Mouse (Mus musculus) hindbrain, embryonic 14.5 days (tissue): ENCODE results near the gene Ankrd28. TPM values are rescaled to one million over a fixed set of nuclear protein-coding genes. Genes with fewer than 3 reads are reported as not detected.
A peak's percentile ranks its signal among the peaks of the same experiment; 100 is the strongest.

Experiments used
- ATAC-seq: fragments of 200-750 bp; cut with Nextera tagmentation; 2 replicates; pipeline ENCODE4 v1.8.0; 2017; ENCODE audit warnings: moderate number of reproducible peaks, mild to moderate bottlenecking, moderate TSS enrichment, moderate library complexity; ENCODE audit not compliant: low FRiP score
- DNase-seq: peaks from one replicate; pipeline ENCODE4 v3.0.0-alpha.2; 2015; ENCODE audit warnings: low spot score
- H3K27ac ChIP-seq: fragments of 300-500 bp; sonication (generic); 2 replicates; pipeline ENCODE4 v1.5.1; 2014; ENCODE audit warnings: mild to moderate bottlenecking, moderate library complexity
- H3K27me3 ChIP-seq: fragments of 300-500 bp; sonication (generic); 2 replicates; pipeline ENCODE4 v1.6.1; 2014; ENCODE audit warnings: mild to moderate bottlenecking, low read length, mixed read lengths; ENCODE audit not compliant: control insufficient read depth, insufficient read depth
- H3K36me3 ChIP-seq: fragments of 300-500 bp; sonication (generic); replicated peaks from 2 replicates; pipeline ENCODE4 v1.6.1; 2014; ENCODE audit not compliant: control insufficient read depth, insufficient read depth
- H3K4me1 ChIP-seq: fragments of 300-500 bp; sonication (generic); replicated peaks from 2 replicates; pipeline ENCODE4 v1.6.1; 2014; ENCODE audit warnings: antibody characterized with exemption, low read length, mixed read lengths; ENCODE audit not compliant: control insufficient read depth, insufficient read depth
- H3K4me2 ChIP-seq: fragments of 300-500 bp; sonication (generic); replicated peaks from 2 replicates; pipeline ENCODE4 v1.6.1; 2014; ENCODE audit warnings: mild to moderate bottlenecking, moderate library complexity
- H3K4me3 ChIP-seq: fragments of 300-500 bp; sonication (generic); replicated peaks from 2 replicates; pipeline ENCODE4 v1.5.1; 2014; ENCODE audit warnings: mild to moderate bottlenecking, low read length
- H3K9ac ChIP-seq: fragments of 300-500 bp; sonication (generic); 2 replicates; pipeline ENCODE4 v1.6.1; 2014
- H3K9me3 ChIP-seq: fragments of 300-500 bp; sonication (generic); 2 replicates; pipeline ENCODE4 v1.6.1; 2016; ENCODE audit warnings: low read length; ENCODE audit not compliant: control insufficient read depth
- WGBS: fragments of 180-500 bp; shearing (Covaris S2); extraction: QIAGEN DNeasy Blood & Tissue Kit; methylation state at CpG from one replicate; pipeline ENCODE4 v1.1.7; 2014; 5-methylcytosine and 5-hydroxymethylcytosine counted together
- polyA plus RNA-seq: library from polyadenylated mRNA; unstranded; fragments of >200 nt; fragmentation: Nextera tagmentation; extraction: Ambion mirVana; gene quantifications from 2 replicates; pipeline ENCODE4 v1.2.1, GENCODE M21; 2014

Ankrd28 gene
- polyA plus RNA-seq, 1 experiment from 2014 or later = 15.3 TPM

- H3K9me3 ChIP-seq = no peaks in the 10 kb centered on the region
- WGBS = 78% methylated on average over 2 of the region's 2 CpGs
- ATAC-seq (no peak), DNase-seq (no peak)
- H3K9ac ChIP-seq = no peak overlapping the region
- H3K4me3 ChIP-seq = no peak overlapping the region
- H3K27ac ChIP-seq = no peak overlapping the region
- H3K4me2 ChIP-seq = no peak overlapping the region
- no peaks in the 10 kb centered on the region for H3K36me3 ChIP-seq
- H3K27me3 ChIP-seq = no peaks in the 10 kb centered on the region
- H3K4me1 ChIP-seq = no peaks in the 10 kb centered on the region
Observed at GRCm38 (mm10) chr14:31683610-31684009, 146.8 kb downstream of the Ankrd28 start.

GRCm38 (mm10) chr14:31681931-31682555, 148.4 kb downstream of the Ankrd28 start:
- no peaks in the 10 kb centered on the region for H3K9me3 ChIP-seq
- ATAC-seq = no peak
- DNase-seq = no peak
- WGBS = 56% methylated on average over 5 of the region's 5 CpGs
- H3K4me2 ChIP-seq = no peak overlapping the region
- no peak overlapping the region for H3K4me3 ChIP-seq
- no peak overlapping the region for H3K9ac ChIP-seq
- H3K4me1 ChIP-seq = no peaks in the 10 kb centered on the region
- no peaks in the 10 kb centered on the region for H3K36me3 ChIP-seq
- 0 out of 2 replicates have a peak overlapping the region, but pooled peaks have one; percentile 8 for H3K27ac ChIP-seq
- no peaks in the 10 kb centered on the region for H3K27me3 ChIP-seq

- no peaks in the 10 kb centered on the region for H3K4me1 ChIP-seq
- 81% methylated on average over 9 of the region's 9 CpGs for WGBS
- no peak for DNase-seq
- ATAC-seq = no peak
- no peaks in the 10 kb centered on the region for H3K9me3 ChIP-seq
- H3K36me3 ChIP-seq = no peaks in the 10 kb centered on the region
- no peak overlapping the region for H3K9ac ChIP-seq
- no peak overlapping the region for H3K4me3 ChIP-seq
- no peaks in the 10 kb centered on the region for H3K27me3 ChIP-seq
- no peak overlapping the region for H3K4me2 ChIP-seq
- H3K27ac ChIP-seq = 0 out of 2 replicates have a peak overlapping the region, but pooled peaks have one; percentile 26
Observed at GRCm38 (mm10) chr14:31681291-31681690, 149.2 kb downstream of the Ankrd28 start.

- Histone ChIP-seq H3K9me3 (no peaks in the 10 kb centered on the region), H3K4me2 (no peak overlapping the region), H3K36me3 (no peaks in the 10 kb centered on the region), H3K4me3 (no peak overlapping the region), H3K27ac (no peak overlapping the region), H3K27me3 (no peaks in the 10 kb centered on the region), H3K4me1 (no peaks in the 10 kb centered on the region), H3K9ac (no peak overlapping the region)
- ATAC-seq = no peak
- WGBS = 96% methylated on average over 3 of the region's 3 CpGs
- no peak for DNase-seq
Observed at GRCm38 (mm10) chr14:31680656-31681055, 149.8 kb downstream of the Ankrd28 start.

- Histone ChIP-seq H3K9ac (no peak overlapping the region), H3K4me2 (no peak overlapping the region), H3K36me3 (no peaks in the 10 kb centered on the region), H3K9me3 (no peaks in the 10 kb centered on the region), H3K4me1 (peaks cover 14% of the 10 kb centered on the region), H3K27me3 (no peaks in the 10 kb centered on the region), H3K4me3 (no peak overlapping the region), H3K27ac (no peak overlapping the region)
- DNase-seq (no peak), ATAC-seq (no peak)
- 42% methylated on average over 10 of the region's 10 CpGs for WGBS
Observed at GRCm38 (mm10) chr14:31671635-31672320, 158.7 kb downstream of the Ankrd28 start.

GRCm38 (mm10) chr14:31669642-31670490, 160.6 kb downstream of the Ankrd28 start:
- DNase-seq = peak; percentile 30
- H3K27ac ChIP-seq = peak overlapping the region; percentile 55
- H3K4me1 ChIP-seq = peaks cover 18% of the 10 kb centered on the region
- no peak overlapping the region for H3K4me2 ChIP-seq
- no peaks in the 10 kb centered on the region for H3K9me3 ChIP-seq
- peak; percentile 58 for ATAC-seq
- H3K36me3 ChIP-seq = no peaks in the 10 kb centered on the region
- H3K4me3 ChIP-seq = no peak overlapping the region
- no peak overlapping the region for H3K9ac ChIP-seq
- WGBS = 48% methylated on average over 15 of the region's 15 CpGs
- H3K27me3 ChIP-seq = no peaks in the 10 kb centered on the region

GRCm38 (mm10) chr14:31669161-31669611, 161.3 kb downstream of the Ankrd28 start:
- peak overlapping the region; percentile 55 for H3K27ac ChIP-seq
- no peak overlapping the region for H3K4me2 ChIP-seq
- 38% methylated on average over 13 of the region's 13 CpGs for WGBS
- H3K9ac ChIP-seq = no peak overlapping the region
- peaks cover 24% of the 10 kb centered on the region for H3K4me1 ChIP-seq
- H3K4me3 ChIP-seq = no peak overlapping the region
- ATAC-seq (peak; percentile 26; the same call in 1 of the 2 replicates), DNase-seq (no peak)
- H3K27me3 ChIP-seq = no peaks in the 10 kb centered on the region
- H3K36me3 ChIP-seq = no peaks in the 10 kb centered on the region
- H3K9me3 ChIP-seq = no peaks in the 10 kb centered on the region

- Histone ChIP-seq H3K27me3 (no peaks in the 10 kb centered on the region), H3K4me1 (peaks cover 31% of the 10 kb centered on the region), H3K4me2 (no peak overlapping the region), H3K4me3 (no peak overlapping the region), H3K9me3 (no peaks in the 10 kb centered on the region), H3K9ac (no peak overlapping the region), H3K36me3 (no peaks in the 10 kb centered on the region), H3K27ac (0 out of 2 replicates have a peak overlapping the region, but pooled peaks have one; percentile 9)
- DNase-seq (no peak), ATAC-seq (no peak)
- WGBS = 79% methylated on average over 13 of the region's 13 CpGs
Observed at GRCm38 (mm10) chr14:31668326-31668725, 162.1 kb downstream of the Ankrd28 start.

GRCm38 (mm10) chr14:31667741-31668140, 162.7 kb downstream of the Ankrd28 start:
- no peak for ATAC-seq
- Histone ChIP-seq H3K36me3 (no peaks in the 10 kb centered on the region), H3K4me3 (no peak overlapping the region), H3K9ac (no peak overlapping the region), H3K4me1 (peaks cover 37% of the 10 kb centered on the region), H3K4me2 (no peak overlapping the region), H3K27me3 (no peaks in the 10 kb centered on the region), H3K27ac (no peak overlapping the region), H3K9me3 (no peaks in the 10 kb centered on the region)
- no peak for DNase-seq
- 93% methylated on average over 6 of the region's 6 CpGs for WGBS
